Mouse (Mus musculus) CD4-positive, CD25-positive, alpha-beta regulatory T cell, adult 2 months (primary cell): ENCODE data around the gene Sema5a.

Experiments
- DNase-seq: peaks from one replicate; pipeline ENCODE4 v3.0.0-alpha.2; 2012; ENCODE audit warnings: low read depth, low spot score

Sema5a gene

GRCm38 (mm10) chr15:32437654-32438053 is 193.0 kb downstream of the Sema5a start:
- DNase-seq = peak; percentile 1

- no peak for DNase-seq
Measured at GRCm38 (mm10) chr15:32442745-32443144, 198.1 kb downstream of the Sema5a start.

GRCm38 (mm10) chr15:32447558-32448349 is 203.1 kb downstream of the Sema5a start:
- no peak for DNase-seq

- DNase-seq = no peak
Measured at GRCm38 (mm10) chr15:32459046-32459445, 214.4 kb downstream of the Sema5a start.

- no peak for DNase-seq
Measured at GRCm38 (mm10) chr15:32460238-32460637, 215.6 kb downstream of the Sema5a start.

DNA sequence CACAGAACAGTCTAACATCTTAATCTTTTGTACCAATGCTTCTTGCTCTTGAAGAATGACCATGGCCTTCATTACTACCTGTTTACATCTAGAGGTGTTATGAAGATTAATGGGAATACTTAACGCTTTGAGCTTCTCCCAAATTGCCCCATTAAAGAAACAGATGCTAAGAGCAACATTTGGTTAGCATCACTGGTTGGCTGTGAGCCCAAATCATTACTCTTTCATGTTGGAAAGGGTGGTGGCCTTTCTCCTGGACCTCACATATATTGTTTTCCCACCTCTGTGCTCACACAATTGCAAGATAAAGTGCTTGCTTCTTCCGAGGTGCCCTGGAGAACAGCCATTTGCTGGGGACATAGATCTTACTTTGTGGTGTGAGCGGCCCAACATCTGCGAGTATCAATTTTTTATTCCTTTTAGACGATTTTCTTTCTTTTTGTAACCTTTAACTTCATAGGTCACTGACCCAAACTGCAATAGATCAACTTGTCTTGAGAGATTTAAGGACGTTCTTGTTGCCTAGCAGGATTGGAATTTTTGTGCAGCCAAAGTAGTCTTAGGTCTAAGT is 227.0 kb downstream of the Sema5a start:
- DNase-seq = no peak

DNA sequence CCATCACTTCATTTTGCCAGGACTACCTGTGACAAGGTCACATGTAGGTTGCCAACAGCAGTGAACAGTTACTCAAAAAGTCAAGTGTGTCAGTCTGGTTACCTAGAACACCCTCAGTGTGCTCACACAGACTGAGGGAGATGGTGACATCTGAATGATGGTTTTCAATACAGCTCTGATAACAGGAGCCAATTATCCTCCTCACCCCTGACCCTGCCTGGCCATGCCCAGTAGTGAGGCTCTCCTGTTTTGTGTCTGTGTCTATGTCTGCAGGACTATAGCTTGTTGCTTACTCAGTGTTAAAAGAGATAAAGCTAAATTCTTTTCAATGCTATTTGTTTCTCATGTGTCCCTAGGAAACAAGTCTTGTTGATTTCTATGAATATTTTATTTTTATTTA is 236.1 kb downstream of the Sema5a start:
- DNase-seq = no peak

DNA sequence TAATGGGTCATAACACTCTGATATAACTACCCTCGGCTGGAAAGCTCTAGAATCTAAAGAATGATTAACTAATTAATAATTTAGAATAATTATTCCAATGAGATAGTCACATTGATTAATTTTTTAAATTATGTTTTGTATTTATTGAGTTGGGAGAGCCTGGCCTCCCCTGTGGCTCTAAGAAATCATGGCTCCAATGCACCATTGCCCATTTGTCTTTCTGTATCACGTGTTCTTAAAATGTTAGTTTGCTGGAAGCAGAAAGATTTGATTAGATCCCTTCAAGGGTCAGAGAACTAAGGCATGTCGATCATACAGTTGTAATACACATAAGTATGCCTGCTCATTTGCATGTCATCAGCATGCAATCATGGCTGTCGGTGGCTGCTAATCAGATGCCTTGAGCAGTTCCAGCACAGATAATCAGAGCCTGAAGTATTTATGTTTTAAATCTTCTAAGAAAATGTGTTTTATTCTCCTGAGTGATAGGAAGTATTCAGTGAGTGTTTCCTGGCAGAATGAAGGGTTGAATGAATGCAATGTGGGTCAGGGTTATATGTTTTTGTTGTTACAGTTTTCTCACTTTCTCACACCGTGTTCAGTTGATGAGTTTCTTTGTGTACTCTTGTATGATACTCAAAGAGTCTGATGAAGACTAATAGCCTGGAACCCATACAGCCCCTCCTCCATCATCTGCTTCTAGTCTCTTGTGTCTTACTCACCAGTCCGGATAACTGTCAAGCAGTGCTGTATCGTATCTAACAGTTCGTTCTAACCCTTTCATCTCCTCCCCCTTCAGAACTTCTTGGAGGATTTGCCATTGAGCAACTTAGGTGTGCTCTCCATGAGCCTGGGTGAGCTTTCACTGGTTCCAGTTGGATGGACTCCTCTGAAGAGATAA is 240.7 kb downstream of the Sema5a start:
- no peak for DNase-seq

DNA sequence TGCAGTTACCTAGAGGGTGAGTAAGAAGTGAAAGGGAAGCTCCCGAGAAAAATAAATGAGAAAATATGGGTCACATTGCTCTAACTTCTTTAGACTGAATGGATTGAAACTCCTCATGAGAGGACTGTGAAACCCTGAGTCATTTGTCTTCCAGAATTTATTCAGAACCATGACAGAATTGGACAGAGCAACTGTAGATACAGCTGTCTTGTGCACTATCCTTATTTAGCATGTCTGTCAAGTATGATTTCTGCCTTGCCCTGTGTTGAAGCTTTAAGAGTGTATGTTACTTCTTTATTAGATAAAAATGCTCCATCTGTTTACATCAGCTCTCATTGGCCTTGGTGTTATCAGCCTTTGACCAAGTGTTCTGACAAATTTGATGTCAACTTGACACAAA is 243.4 kb downstream of the Sema5a start:
- DNase-seq = no peak

GRCm38 (mm10) chr15:32494219-32494618 is 249.6 kb downstream of the Sema5a start:
- no peak for DNase-seq

DNA sequence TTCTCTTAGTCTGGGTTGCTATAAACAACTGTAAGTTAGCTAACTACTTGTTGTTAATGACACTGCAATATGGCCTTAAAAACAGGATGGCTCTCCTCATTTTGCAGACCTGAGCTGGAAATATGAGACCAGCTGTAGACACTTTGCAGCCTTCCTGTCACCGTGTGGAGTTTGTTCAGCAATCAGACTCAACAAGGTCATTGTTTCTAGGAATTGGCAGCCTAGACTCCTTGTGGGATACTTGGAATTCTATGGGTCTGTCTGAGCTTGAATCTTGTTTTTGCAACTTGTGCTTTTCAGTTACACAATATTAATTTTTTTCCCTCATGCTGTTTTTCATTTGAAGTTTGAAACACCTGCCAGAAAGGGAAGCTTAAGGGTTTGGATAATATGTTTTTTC is 250.3 kb downstream of the Sema5a start:
- no peak for DNase-seq

DNA sequence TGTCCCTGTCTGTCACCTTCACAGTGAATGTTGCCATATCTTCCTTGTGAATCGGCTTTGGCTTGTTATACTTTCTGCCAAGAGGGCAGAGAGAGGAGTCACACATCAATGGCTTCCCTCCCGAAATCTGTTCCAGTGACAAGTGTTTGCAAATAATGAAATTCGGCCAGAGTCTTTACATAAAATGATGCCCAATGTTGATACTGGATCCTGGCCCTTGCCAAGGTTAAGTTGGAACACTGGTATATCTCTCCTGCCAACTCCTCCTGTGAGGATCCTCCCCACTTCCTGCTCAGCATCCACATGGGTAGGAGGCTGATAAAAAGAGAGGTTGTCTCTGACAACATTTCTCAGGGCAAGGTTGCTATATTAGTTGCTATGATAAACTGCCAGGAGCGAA is 252.3 kb downstream of the Sema5a start:
- no peak for DNase-seq

- DNase-seq = no peak
Measured at GRCm38 (mm10) chr15:32505941-32506340, 261.3 kb downstream of the Sema5a start.

GRCm38 (mm10) chr15:32508282-32508681 is 263.7 kb downstream of the Sema5a start:
- no peak for DNase-seq

DNA sequence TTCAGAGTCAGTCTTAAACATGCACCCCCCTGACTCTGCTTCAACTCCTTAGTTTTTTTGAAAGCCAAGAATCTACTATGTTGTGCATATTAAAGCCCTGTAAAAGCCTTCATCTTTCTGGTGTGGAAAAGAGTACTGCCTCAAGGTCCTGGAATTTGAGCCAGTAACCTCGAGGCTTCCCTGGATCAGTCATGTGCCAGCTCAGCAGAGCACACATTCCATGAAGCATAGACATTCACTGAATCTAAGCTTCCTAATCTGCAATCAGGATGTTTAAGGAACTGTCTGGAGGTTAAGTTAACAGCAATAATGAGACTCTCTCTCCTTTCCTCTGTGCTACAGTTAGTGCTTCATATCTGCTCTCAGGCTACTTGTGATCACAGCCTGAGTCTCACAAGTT is 270.3 kb downstream of the Sema5a start:
- no peak for DNase-seq

GRCm38 (mm10) chr15:32517954-32518353 is 273.3 kb downstream of the Sema5a start:
- no peak for DNase-seq

- no peak for DNase-seq
Measured at GRCm38 (mm10) chr15:32532539-32532938, 287.9 kb downstream of the Sema5a start.

- DNase-seq = no peak
Measured at GRCm38 (mm10) chr15:32533541-32534080, 289.0 kb downstream of the Sema5a start.

DNA sequence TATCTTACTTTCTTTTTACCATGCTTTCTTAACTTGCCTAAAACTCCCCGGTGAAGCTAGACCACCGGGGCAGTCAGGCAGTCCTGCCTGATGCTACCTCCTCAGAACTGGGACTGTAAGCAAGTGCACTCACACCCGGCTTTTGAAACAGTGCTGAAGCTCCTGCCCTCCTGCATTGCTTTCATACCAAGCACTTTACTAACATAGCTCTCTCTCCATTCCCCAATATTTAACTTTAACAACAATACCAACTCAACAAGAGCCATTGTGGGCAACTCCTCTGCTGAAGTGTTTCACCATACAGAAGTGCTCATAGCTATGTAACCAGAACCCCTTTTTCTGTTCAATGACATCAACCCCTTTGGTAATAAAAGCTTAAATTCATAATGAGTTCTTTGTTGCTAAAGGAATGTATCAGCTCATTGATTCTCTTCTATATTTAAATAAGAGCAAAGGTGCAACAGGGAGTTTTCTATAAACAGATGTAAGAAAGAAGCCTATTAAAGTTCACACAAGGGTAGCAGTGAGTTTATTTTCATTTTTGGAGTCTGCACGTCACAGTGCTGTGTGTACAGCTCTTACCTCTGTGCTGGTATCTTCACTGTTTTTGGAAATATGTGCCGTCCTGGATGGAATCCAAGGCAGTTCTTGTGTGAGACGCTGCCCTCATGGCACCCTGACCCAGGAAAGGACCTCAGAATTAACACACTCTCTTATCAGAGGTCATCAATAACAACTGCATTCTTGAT is 292.3 kb downstream of the Sema5a start:
- DNase-seq = no peak

GRCm38 (mm10) chr15:32537504-32537792 is 292.8 kb downstream of the Sema5a start:
- DNase-seq = no peak

DNA sequence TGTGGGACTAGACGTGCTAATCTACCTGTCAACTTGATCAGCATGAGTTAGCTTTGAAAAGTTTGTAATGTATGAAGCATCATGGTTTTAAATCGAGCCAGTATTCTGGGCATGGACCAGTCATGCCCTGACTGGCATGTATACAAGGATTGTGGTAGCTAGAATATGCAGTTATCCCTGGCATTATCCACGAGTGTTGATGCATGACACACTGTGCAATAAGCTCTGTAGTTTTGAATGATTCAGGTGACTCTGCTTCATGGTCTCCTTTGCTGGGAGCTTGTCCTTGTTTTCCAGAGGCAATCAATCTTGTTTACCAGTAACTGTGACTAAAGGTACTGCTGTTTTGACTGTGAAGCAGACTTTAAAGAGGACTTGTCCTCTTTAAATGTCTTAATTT is 293.5 kb downstream of the Sema5a start:
- DNase-seq = no peak

DNA sequence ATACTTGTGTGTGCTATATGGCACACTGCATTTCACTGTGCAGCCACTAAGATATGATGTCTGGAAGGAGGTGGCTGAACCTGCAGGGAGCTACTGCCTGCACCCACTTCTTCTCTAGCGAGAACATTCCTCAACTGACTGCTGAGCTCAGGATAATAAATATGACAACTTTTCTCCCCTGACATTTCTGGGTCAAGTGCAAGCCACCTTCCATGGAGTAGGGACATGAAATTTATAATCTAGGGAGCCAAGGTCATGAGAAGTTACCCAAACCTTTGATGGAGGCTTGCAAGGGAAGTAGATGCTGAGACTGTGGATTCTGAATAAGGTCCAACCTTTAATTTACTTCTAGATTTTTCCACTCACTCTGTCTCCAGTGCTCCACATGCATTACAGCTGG is 298.1 kb downstream of the Sema5a start:
- no peak for DNase-seq
